Mouse (Mus musculus): ENCODE measurements around the gene Fgfr2.

The Fgfr2 gene

GRCm38 (mm10) chr7:132608316-132609020 is 514.7 kb downstream of the Fgfr2 start:
- no peak for DNase-seq (ENCODE audit: low spot score)

- no peak for DNase-seq (ENCODE audit: low spot score)
These were observed 517.5 kb downstream of the Fgfr2 start for GRCm38 (mm10) chr7:132605689-132606088.

GRCm38 (mm10) chr7:132604720-132605119 is 518.4 kb downstream of the Fgfr2 start:
- DNase-seq (ENCODE audit: low spot score): no peak

- DNase-seq (ENCODE audit: low spot score): no peak
These were observed 522.2 kb downstream of the Fgfr2 start for GRCm38 (mm10) chr7:132600926-132601325.

- no peak for DNase-seq (ENCODE audit: low spot score)
These were observed 523.1 kb downstream of the Fgfr2 start for GRCm38 (mm10) chr7:132600026-132600425.

GRCm38 (mm10) chr7:132599071-132599975 is 523.8 kb downstream of the Fgfr2 start, which contains the start of gene Nkx1-2:
Gene Nkx1-2 (minus strand): TSS chr7:132599637.
- no peak for DNase-seq (ENCODE audit: low spot score)

- DNase-seq (ENCODE audit: low spot score): no peak
These were observed 525.7 kb downstream of the Fgfr2 start for GRCm38 (mm10) chr7:132597251-132598041.

- DNase-seq (ENCODE audit: low spot score): no peak
These were observed 526.4 kb downstream of the Fgfr2 start for GRCm38 (mm10) chr7:132596557-132597250.

- no peak for DNase-seq (ENCODE audit: low spot score)
These were observed 527.4 kb downstream of the Fgfr2 start for GRCm38 (mm10) chr7:132595787-132596186.

- no peak for DNase-seq (ENCODE audit: low spot score)
These were observed 528.8 kb downstream of the Fgfr2 start for GRCm38 (mm10) chr7:132594325-132594724.

GRCm38 (mm10) chr7:132593762-132594161 is 529.4 kb downstream of the Fgfr2 start:
- DNase-seq (ENCODE audit: low spot score): no peak

GRCm38 (mm10) chr7:132589610-132590009 is 533.5 kb downstream of the Fgfr2 start:
- no peak for DNase-seq (ENCODE audit: low spot score)

- DNase-seq (ENCODE audit: low spot score): no peak
These were observed 536.0 kb downstream of the Fgfr2 start for GRCm38 (mm10) chr7:132587167-132587566.

GRCm38 (mm10) chr7:132585695-132586491 is 537.3 kb downstream of the Fgfr2 start:
- no peak for DNase-seq (ENCODE audit: low spot score)

- DNase-seq (ENCODE audit: low spot score): no peak
These were observed 541.7 kb downstream of the Fgfr2 start for GRCm38 (mm10) chr7:132581441-132581840.

- no peak for DNase-seq (ENCODE audit: low spot score)
These were observed 542.6 kb downstream of the Fgfr2 start for GRCm38 (mm10) chr7:132580511-132580910.

- DNase-seq (ENCODE audit: low spot score): no peak
These were observed 546.3 kb downstream of the Fgfr2 start for GRCm38 (mm10) chr7:132576891-132577290.

- DNase-seq (ENCODE audit: low spot score): peak; percentile 94
These were observed 547.0 kb downstream of the Fgfr2 start, which contains the start of gene Oat for GRCm38 (mm10) chr7:132576116-132576650. Gene Oat (minus strand): TSS chr7:132576398.

GRCm38 (mm10) chr7:132575623-132576022 is 547.5 kb downstream of the Fgfr2 start:
- DNase-seq (ENCODE audit: low spot score): peak; percentile 83

- no peak for DNase-seq (ENCODE audit: low spot score)
These were observed 548.5 kb downstream of the Fgfr2 start for GRCm38 (mm10) chr7:132574646-132575045.

Data from urinary bladder, postnatal 14 days (tissue).